Mouse (Mus musculus) T-helper 17 cell (primary cell): Measurements from ENCODE around the gene Slc44a2.
"Not testable (repeated sequence)": the region's sequence is repeated elsewhere in the genome, so short reads cannot be mapped to it uniquely, and the experiment has no call there.

Experiments
- in situ Hi-C, 2 experiments: fragments of 300-600 bp; cut with MboI, MseI; formaldehyde crosslinking; loops; 1 replicate in 1 of 2; 2 replicates in 1 of 2; pipeline ENCODE4 v1.15.1; 2025; ENCODE audit warnings: high pct_unique_total_duplicates in 2 of 2

Slc44a2 gene

GRCm38 (mm10) chr9:21299014-21299413 lies 21.5 kb upstream of the Slc44a2 start:
- in situ Hi-C loops: loop anchor here in 1 of 2 experiments (10.0 kb wide), 1 partner anchor 56 kb away; no protein-coding TSS in a partner anchor

GRCm38 (mm10) chr9:21305065-21305464 lies 15.4 kb upstream of the Slc44a2 start:
- in situ Hi-C loops: no loop called here

- in situ Hi-C loops: no loop called here
These were observed 11.3 kb upstream of the Slc44a2 start for GRCm38 (mm10) chr9:21309150-21309741.

- in situ Hi-C loops: loop anchor here in 1 of 2 experiments (5.0 kb wide), 1 partner anchor 41 kb away; no protein-coding TSS in a partner anchor
These were observed 8.8 kb upstream of the Slc44a2 start for GRCm38 (mm10) chr9:21311695-21312094.

DNA sequence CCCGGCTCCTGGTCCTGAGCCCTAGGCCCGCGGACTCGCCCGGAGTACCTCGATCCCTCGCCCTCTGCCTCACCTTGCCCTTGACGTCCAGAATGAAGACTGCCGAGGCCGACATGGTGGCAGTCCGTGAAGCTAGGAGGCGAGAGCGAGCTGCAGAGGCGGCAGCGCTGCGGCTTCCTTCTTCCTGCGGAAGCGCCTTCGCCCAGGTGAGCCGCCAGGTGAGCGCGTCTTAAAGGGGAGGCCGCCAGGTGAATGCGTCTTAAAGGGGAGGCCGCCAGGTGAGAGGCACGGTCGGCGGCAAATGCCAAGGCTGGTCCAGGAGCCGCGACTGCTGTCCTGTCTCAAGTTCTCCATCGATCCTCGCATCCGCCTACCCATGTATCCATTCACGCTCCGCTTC lies 8.4 kb upstream of the Slc44a2 start, which contains the start of gene Ap1m2:
Ap1m2 (minus strand) TSS at position 204 of the 400 bp plus-strand sequence.
- in situ Hi-C loops: loop anchor here in 1 of 2 experiments (5.0 kb wide), 1 partner anchor 40 kb away; no protein-coding TSS in a partner anchor

GRCm38 (mm10) chr9:21313394-21313793 lies 7.1 kb upstream of the Slc44a2 start:
- in situ Hi-C loops: loop anchor here in 1 of 2 experiments (5.0 kb wide), 1 partner anchor 39 kb away; no protein-coding TSS in a partner anchor

- in situ Hi-C loops: loop anchor here (5.0 kb wide), 2 partner anchors 38 to 98 kb away; partner anchors contain the start of gene Qtrt1 (in 1 of the 2)
These were observed 5.9 kb upstream of the Slc44a2 start for GRCm38 (mm10) chr9:21314367-21315140.

DNA sequence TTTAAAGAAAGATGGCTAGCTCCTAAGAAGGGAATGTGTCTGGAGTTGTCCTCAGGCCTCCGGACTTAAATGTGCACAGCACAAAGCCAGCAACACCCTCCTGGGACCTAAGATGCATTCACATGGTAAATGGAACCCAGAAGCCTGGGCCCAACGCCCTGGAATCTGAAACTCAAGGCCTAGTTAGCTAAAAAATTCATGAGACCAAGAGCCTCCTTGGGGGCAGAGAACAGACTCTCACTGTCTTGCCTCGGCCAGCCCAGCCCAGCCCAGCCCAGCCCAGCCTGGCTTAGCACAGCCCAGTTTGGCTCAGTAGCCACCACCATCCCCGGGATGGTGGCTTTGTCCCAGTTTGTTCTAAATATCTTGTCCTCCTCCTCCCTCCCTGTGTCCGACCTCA lies 5.1 kb upstream of the Slc44a2 start:
- in situ Hi-C loops: loop anchor here (5.0 kb wide), 2 partner anchors 37 to 97 kb away; partner anchors contain the start of gene Qtrt1 (in 1 of the 2)

DNA sequence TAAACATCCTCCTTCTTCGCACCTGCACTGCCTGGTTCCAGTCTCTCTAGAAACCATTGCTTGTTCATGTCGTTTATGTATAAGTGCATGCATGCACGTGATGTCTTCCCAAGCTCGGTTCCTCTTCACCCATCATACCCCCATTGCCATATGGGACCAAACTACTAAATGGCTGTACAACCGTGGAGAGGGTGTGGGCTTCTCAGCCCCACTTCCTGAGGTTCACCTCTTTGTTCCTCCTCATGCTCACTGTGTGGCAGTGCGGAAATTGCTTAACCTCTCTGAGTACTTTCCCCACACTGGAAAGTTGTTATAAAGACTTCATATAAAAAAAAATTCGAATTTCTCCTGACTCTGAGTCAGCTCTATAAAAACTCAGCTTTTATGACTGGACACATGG lies 3.8 kb upstream of the Slc44a2 start:
- in situ Hi-C loops: loop anchor here (5.0 kb wide), 2 partner anchors 36 to 96 kb away; partner anchors contain the start of gene Qtrt1 (in 1 of the 2)

DNA sequence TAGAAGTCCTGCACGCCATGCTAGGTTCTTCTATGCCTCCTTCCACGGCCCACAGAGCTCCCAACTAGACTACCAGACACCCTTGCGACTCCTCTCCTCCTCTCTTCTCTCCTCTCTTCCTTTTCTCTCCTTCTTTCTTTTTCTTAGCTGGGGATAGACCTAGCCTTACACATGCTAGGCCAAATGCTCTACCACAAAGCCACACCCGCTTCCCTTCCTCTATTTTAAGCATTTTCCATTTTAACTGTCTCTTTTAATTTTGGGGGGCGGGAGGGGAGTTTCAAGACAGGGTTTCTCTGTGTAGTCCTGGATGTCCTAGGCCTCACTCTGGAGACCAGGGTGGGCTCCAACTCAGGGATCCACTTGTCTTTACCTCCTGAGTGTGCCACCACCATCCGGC lies 1.7 kb upstream of the Slc44a2 start:
- in situ Hi-C loops: loop anchor here (5.0 kb wide), 2 partner anchors 34 to 94 kb away; partner anchors contain the start of gene Qtrt1 (in 1 of the 2)

- in situ Hi-C loops: loop anchor here (5.0 kb wide), 2 partner anchors 33 to 93 kb away; partner anchors contain the start of gene Qtrt1 (in 1 of the 2)
These were observed 995 bp upstream of the Slc44a2 start for GRCm38 (mm10) chr9:21319503-21319902.

DNA sequence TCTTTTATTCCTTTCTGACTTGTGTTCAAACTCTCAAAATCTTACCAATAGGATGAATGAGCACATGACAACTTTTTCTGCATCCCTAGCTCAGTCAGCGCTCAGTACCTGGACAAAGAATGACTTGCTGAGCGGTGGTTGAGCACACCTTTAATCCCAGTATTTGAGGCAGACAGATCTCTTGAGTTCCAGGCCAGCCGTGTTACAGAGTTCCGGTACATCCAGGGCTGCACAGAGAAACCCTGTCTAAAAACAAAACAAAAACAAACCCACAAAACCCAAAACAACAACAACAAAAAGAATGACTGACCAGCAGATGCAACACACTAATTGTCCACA lies 249 bp upstream of the Slc44a2 start:
- in situ Hi-C loops: no loop called here

GRCm38 (mm10) chr9:21321513-21321835 lies 976 bp downstream of the Slc44a2 start:
- in situ Hi-C loops: no loop called here

- in situ Hi-C loops: no loop called here
These were observed 1.9 kb downstream of the Slc44a2 start for GRCm38 (mm10) chr9:21322211-21322916.

- in situ Hi-C loops: not testable (repeated sequence)
These were observed 2.4 kb downstream of the Slc44a2 start for GRCm38 (mm10) chr9:21322917-21323297.

DNA sequence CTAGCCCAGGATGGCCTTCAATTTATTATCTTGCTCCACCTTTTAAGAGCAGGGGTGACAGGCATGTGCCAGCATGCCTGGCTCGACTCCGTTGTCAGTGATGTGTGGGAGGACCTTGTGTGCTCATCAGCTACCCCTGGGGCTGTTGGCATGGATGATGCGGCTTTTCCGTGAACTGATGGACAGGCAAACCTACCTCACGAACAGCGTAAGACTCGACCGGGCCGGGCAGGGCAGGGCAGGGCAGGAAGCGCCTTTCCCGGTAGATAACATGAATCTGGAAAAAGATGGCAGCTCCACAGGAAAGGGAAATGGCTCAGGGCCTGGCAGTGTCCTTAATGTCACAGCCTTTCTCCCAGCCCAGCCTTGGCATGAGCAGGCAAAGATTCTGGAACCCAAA lies 3.8 kb downstream of the Slc44a2 start:
- in situ Hi-C loops: no loop called here

DNA sequence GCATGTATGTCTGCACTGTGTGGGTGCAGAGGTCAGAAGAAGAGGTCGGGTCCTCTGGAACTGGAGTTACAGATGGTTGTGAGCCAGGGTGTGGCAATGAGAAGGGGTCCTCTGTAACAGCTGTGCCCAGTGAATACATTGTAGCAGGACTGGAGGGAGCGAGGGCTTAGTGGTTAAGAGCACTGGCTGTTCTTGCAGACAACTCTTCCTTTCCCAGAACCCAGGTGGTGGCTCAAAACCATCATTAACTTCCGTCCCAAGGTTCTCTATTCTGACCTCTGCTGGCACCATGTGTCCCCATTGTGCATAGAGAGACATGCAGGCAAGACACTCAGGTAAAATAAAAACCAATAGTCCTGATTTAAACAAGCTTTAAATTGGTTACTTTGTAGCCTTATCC lies 7.1 kb downstream of the Slc44a2 start:
- in situ Hi-C loops: no loop called here

GRCm38 (mm10) chr9:21328041-21328440 lies 7.5 kb downstream of the Slc44a2 start:
- in situ Hi-C loops: no loop called here

DNA sequence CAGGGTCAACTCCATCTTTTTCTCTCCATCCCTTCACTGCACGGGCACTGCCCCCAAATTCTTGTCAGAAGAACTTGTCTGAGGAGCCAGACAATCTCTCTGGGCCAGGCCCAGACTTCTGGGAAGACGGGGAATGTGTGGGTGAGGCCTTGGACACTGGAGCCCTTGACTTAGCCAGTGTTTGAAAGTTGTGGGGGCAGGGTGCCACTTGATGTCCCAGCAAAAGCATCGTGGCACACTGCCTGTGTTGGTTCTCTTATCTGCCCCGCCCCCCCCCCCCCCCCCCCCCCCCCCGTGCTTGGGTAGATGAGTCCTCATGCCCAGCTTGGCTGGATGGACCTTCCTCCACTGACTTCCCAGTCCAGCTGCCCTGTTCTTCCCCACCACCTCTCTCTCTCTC lies 8.5 kb downstream of the Slc44a2 start:
- in situ Hi-C loops: no loop called here

- in situ Hi-C loops: no loop called here
These were observed 9.3 kb downstream of the Slc44a2 start for GRCm38 (mm10) chr9:21329699-21330289.

DNA sequence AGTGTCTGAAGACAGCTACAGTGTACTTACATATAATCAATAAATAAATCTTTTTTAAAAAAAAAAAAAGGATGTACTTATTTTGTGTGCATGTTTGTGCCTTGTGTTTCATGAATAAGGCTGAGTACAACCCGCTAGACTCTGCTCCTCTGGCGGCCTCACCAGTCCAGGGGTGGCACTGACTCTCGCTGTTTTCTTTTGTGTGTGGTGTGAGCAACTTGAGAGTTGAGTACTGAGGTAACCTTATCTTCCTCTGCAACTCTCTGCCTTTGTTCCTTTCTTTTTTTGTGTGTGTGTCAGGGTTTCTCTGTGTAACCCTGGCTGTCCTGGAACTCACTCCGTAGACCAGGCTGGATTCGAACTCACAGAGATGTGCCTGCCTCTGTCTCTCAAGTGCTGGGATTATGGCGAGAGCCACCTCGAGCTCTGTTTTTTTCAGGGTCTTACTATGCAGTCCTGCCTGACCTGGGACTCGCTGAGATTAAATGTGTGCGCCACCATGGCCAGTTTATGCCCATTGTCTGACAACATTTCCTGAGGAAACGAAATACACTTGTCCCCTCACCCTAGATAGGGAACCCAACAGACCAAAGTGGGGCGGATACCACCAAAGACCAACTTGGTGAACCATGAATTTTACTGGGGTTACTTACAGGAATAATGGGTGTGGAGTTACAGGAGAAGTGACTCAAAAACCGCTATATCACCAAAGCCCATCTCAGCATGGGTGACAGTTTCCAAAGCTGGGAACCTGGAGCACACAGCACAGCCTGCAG lies 11.1 kb downstream of the Slc44a2 start:
- in situ Hi-C loops: no loop called here
